Mouse (Mus musculus): ENCODE results near the gene Myl6b.

GRCm38 (mm10) chr10:128520591-128520990, 22.1 kb upstream of the Myl6b start:
- no peak for TF ChIP-seq CTCF (IDR thresholded peaks at IDR 0.05)
- TF ChIP-seq EP300 (IDR thresholded peaks at IDR 0.05): no peak
